Mouse (Mus musculus): ENCODE data around the gene Cdk5rap1.
"Not testable (repeated sequence)": the region's sequence is repeated elsewhere in the genome, so short reads cannot be mapped to it uniquely, and the experiment has no call there.

Cdk5rap1 gene

DNA sequence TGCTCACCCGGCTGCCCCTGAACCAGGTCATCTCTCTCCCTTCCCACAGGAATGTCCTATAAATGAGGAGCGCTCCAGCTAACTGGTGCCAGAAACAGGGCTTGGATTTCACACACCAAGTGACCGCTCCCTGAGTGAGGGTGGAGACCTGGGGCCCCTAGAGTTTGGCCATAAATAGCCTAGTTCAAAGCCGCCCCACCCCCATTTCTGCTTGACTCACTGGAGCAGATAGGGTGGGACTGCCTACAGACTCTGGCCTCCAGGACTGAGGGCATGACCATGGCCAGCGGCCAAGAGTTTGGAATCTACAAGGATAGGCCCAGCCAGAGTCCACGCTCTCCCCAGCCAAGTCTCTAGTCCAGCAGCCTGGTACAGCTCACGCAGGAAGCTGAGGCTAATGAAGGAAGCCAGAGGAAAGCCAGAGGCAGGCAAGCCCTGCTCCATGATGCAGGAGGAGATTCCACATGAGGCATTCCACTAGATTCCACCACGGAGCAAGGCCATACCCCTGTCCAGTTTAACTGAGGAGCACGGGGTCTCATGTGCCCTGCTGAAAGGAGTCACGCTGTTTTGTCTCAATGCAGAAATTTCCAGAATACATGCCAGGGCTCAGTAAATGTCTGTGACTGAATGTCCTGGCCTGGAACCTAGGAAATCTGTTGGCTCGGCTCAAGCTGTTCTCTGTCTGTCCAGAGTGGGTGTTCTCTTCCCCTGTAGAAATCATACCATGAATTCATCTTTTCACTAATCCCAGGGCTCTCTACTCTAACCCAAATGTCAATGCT is 17.6 kb upstream of the Cdk5rap1 start:
- in situ Hi-C loops (cut with MboI; ENCODE audit: unreplicated experiment in 2 of 2), result no loop called here

DNA sequence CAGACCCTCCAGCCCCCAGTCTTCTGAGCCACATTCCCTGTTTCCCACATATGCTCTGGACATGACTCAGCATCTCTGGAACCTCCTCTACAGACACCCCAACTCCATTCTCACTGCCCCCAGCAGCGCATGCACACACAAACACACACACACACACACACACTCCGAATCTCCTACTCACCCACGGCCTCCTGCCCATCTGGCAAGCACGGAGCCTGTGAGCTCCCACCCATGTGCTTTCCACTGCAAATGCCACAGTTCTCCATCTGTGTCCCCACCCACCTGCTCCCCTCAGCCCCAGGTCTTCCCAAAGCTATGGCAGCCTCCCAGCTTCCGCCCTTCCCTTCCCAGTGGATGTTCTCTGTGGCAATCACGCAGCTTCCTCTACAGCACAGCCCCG is 6.3 kb upstream of the Cdk5rap1 start:
- in situ Hi-C loops (cut with MboI; ENCODE audit: unreplicated experiment in 2 of 2), result loop anchor here in 1 of 2 experiments (5.0 kb wide), 1 partner anchor 162 kb away; no protein-coding TSS in a partner anchor

DNA sequence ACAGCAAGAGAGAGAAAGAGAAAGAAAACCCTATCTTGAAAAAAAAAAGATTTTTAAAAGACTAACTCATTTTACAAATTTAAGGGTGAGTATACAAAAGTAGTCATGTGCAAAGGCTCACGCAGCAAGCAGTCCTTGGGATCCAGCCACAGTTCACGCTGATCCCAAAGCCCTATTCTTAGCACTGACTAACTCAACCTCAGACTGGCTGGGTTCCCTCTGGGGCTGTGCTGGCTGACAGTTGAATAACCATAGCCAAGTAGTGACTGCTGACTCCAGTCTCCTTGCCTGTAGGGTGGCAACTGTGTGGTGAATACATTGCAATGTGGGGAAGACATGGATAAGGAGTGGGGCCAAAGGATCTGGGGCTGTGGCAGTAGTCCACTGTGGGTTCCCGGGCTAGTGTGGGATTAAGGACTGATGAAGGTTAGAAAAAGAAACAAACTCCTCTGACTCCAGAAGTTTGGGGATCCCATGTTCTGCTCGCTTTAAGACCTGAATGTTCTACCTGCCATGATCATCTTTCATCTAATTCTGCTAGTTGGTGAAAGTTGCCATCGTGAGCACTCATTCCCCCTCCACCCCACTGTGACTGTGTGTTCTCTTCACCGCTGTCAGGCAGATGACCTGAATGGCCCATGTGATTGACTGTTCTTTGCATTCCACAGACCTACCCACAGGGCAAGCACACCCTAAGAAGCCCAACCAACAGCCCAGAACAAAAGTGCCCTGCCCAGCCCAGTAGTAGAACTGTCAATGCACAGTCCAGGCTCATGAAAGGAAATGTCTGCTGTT is 2.2 kb upstream of the Cdk5rap1 start:
- in situ Hi-C loops (cut with MboI; ENCODE audit: unreplicated experiment in 2 of 2), result loop anchor here (5.0 kb wide), 1 partner anchor 158 kb away; no protein-coding TSS in a partner anchor

DNA sequence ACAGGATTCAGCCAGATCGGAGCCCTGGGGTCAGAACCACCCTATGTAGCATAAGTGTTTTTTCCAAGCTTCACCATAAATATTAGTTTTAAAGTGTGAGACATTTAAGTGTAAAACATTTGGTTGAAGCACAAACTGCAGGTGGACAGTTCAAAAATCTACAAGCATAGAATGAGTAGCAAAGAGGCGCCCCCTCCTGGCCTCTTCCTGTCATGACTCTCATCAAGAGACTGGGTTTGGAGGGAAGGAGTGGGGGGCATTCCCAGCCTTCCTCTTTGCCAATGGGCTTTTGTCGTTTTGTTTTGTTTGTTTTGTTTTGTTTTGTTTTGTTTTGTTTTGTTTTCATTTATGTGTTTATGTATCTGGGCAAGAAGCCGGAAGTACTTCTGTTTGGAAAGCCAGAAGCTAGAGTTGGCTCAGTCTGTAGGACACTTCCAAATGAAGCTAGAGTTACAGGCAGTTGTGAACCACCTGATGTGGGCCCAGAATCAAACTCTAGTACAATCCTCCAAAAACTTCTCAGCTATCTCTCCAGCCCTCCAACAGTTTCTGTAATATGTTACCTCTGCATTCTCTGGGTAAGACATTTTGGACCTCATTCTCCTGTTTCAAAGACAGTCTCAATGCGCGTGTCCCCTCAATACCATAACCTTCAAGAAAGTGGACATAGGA is 1.3 kb upstream of the Cdk5rap1 start:
- in situ Hi-C loops (cut with MboI; ENCODE audit: unreplicated experiment in 2 of 2), result loop anchor here in 1 of 2 experiments (5.0 kb wide), 1 partner anchor 157 kb away; no protein-coding TSS in a partner anchor

- in situ Hi-C loops (cut with MboI; ENCODE audit: unreplicated experiment in 2 of 2), result loop anchor here in 1 of 2 experiments (5.0 kb wide), 1 partner anchor 155 kb away; no protein-coding TSS in a partner anchor
These were observed 520 bp downstream of the Cdk5rap1 start for GRCm38 (mm10) chr2:154372151-154372829.

DNA sequence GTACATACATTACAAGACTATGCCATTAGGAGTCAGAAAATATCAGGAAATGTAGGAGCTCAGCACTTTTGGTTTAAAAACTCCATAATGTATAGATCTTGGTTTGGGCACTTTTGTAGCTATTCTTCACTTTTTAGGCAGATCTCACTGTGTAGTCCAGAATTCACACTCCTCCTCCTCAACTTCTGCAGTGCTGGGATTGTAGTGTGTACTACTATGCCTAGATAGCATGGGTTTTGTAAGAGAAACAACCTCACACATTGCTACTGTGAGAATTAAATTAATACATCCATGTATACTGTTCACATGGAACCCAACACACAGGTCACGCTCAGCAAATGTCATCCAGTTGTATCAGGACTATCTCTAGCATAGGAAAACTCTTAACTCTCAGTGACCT is 5.3 kb downstream of the Cdk5rap1 start:
- in situ Hi-C loops (cut with MboI; ENCODE audit: unreplicated experiment in 2 of 2), result no loop called here

GRCm38 (mm10) chr2:154354000-154354425 is 18.8 kb downstream of the Cdk5rap1 start:
- in situ Hi-C loops (cut with MboI; ENCODE audit: unreplicated experiment in 2 of 2), result not testable (repeated sequence)

- in situ Hi-C loops (cut with MboI; ENCODE audit: unreplicated experiment in 2 of 2), result no loop called here
These were observed 24.7 kb downstream of the Cdk5rap1 start for GRCm38 (mm10) chr2:154348152-154348551.

DNA sequence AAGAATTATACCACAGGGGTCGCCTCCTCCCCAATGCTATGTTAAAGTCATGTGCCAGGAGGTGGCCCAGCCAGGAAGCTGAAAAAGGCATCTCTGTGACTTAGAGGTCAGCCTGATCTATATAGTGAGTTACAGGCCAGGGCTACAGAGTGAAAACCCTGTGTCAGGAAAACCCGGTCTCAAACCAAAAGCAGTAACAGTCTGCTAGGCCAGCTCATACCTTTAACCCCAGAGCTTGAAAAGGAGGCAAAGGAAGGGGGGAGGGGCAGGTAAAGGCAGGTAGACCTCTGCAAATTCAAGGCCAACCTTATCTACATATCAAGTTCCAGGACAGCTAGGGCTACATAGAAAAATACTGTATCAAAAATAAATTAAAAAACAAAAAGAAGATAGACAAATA is 33.5 kb downstream of the Cdk5rap1 start:
- in situ Hi-C loops (cut with MboI; ENCODE audit: unreplicated experiment in 2 of 2), result no loop called here

DNA sequence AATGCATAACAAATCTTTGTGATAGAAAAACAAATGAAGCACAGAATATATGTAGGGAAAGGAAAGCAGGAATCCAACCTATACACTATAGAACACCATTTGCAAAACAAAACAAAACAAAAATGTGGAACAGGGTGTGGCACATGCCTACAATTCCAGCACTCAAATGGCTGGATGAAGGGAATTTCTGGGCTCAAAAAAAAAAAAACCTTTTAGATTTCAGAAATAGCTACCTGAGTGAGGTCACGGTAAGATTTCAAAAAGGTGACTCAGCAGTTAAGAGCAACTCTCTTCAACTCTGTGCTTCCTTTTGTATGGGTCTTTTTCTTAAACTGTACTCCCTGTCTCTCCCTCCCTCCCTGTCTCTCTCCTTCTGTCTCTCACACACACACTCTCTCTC is 34.6 kb downstream of the Cdk5rap1 start:
- in situ Hi-C loops (cut with MboI; ENCODE audit: unreplicated experiment in 2 of 2), result no loop called here

GRCm38 (mm10) chr2:154335572-154335971 is 37.2 kb downstream of the Cdk5rap1 start:
- in situ Hi-C loops (cut with MboI; ENCODE audit: unreplicated experiment in 2 of 2), result no loop called here

DNA sequence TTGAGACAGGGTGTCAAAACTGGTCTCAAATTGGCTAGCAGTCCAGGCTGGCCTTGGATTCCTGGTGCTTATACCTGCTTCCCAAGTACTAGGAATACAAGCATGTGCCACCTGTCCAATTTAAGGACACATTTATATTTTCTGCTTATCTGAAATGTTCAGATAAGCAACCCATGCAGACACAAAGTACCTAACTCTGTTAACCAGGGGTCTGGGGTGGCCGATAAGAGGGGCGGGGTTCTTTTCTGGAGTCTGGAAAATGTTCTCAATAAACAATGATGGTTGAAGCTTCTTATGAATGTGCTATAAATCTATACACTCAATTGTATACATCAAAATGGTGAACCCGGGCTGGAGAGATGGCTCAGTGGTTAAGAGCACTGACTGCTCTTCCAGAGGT is 46.0 kb downstream of the Cdk5rap1 start:
- in situ Hi-C loops (cut with MboI; ENCODE audit: unreplicated experiment in 2 of 2), result no loop called here

GRCm38 (mm10) chr2:154313771-154314170 is 59.0 kb downstream of the Cdk5rap1 start:
- in situ Hi-C loops (cut with MboI; ENCODE audit: unreplicated experiment in 2 of 2), result not testable (repeated sequence)

GRCm38 (mm10) chr2:154306927-154307326 is 65.9 kb downstream of the Cdk5rap1 start, which contains the start of gene Bpifb9b:
TSS of gene Bpifb9b (plus strand) at chr2:154307227.
- in situ Hi-C loops (cut with MboI; ENCODE audit: unreplicated experiment in 2 of 2), result not testable (repeated sequence)

DNA sequence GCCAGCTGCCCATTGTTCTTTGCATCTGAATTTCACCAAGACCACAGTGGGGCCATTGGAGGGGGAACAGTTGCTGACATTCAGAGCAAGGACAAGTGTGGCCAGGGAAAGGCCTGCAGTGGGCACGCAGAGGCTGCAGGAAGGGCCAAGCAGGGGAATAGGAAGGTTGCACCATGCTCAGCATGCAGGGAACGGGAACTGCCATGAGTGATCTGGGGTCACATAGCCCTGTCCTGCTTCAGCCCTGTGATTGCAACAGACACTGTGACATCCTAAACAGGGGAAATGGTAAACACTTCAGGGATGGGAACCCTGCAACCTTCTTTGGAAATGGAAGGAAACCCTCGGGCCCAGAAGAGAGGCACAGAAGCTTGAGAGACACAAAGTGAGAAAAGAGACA is 68.2 kb downstream of the Cdk5rap1 start:
- in situ Hi-C loops (cut with MboI; ENCODE audit: unreplicated experiment in 2 of 2), result not testable (repeated sequence)

- in situ Hi-C loops (cut with MboI; ENCODE audit: unreplicated experiment in 2 of 2), result no loop called here
These were observed 71.0 kb downstream of the Cdk5rap1 start for GRCm38 (mm10) chr2:154301763-154302162.

GRCm38 (mm10) chr2:154300496-154300895 is 72.3 kb downstream of the Cdk5rap1 start:
- in situ Hi-C loops (cut with MboI; ENCODE audit: unreplicated experiment in 2 of 2), result no loop called here

GRCm38 (mm10) chr2:154294746-154295145 is 78.1 kb downstream of the Cdk5rap1 start:
- in situ Hi-C loops (cut with MboI; ENCODE audit: unreplicated experiment in 2 of 2), result loop anchor here in 1 of 2 experiments (5.0 kb wide), 1 partner anchor 77 kb away; no protein-coding TSS in a partner anchor

DNA sequence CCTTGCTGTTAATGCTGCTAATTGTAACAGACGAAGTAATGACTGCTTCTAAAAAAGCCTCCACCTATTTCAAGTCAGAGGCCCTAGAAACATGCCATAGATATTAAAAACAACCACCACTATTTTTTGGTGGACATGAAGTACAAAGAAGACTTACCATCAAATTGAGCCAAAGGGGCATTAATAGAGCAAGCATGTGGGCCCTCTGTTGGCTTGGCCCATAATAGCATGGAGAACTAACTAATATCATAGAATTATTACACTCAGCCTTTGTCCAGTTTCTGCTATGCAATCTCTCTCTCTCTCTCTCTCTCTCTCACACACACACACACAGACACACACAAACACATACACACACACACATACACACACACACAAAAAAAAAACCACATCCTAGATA is 80.0 kb downstream of the Cdk5rap1 start:
- in situ Hi-C loops (cut with MboI; ENCODE audit: unreplicated experiment in 2 of 2), result loop anchor here in 1 of 2 experiments (5.0 kb wide), 1 partner anchor 76 kb away; no protein-coding TSS in a partner anchor

DNA sequence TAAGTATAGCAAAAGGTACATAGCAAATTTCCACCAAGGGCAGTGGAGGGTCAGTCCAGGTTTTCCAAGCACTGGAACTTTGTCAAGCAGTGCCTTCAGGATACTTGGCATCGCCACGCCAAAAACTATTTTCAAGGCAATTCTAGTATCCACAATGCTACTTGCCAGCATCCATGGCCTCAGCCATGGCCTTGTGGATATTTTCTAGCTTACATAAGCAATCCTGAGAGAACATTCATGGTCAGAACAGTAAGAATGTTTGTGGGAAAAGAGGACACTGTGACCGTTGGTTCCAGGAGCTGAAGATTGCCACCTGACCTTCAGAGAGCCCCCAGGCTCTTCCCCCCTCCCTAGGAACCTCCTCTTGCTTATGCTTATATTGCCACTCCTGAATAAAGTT is 80.9 kb downstream of the Cdk5rap1 start:
- in situ Hi-C loops (cut with MboI; ENCODE audit: unreplicated experiment in 2 of 2), result loop anchor here in 1 of 2 experiments (5.0 kb wide), 1 partner anchor 75 kb away; no protein-coding TSS in a partner anchor

All from v-Abl transformed pro-B cells (cell line).